Mouse (Mus musculus) c-Kit-negative CD71-positive TER-119-positive erythroid progenitor cells, embryonic 14.5 days (primary cell): ENCODE results near the gene Nek7.

Experiments
- DNase-seq: peaks from one replicate; pipeline ENCODE4 v3.0.0-alpha.2; 2013; ENCODE audit warnings: low read depth, low spot score

Nek7 gene

GRCm38 (mm10) chr1:138510566-138510965 lies 109.4 kb downstream of the Nek7 start:
- no peak for DNase-seq

GRCm38 (mm10) chr1:138507446-138508043 lies 112.4 kb downstream of the Nek7 start:
- DNase-seq = no peak

DNA sequence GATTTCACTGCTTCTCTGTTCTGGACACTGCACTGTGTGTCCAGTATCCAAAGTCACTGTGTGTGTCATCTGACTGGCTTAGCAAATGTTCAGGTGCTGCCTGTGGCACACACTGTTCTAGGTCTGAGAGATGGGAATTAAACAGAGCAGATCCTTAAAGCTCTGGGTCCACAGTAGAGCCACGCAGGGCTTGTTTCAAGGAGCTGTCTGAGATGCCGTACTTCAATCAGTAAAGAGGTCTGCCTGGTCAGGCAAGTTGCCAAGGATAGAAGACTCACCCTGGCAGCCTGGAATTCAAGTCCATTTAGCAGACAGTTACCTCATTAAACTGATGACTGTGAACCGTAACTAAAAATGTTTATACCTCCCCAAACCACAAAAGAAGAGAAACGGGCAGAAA lies 112.9 kb downstream of the Nek7 start:
- no peak for DNase-seq

DNA sequence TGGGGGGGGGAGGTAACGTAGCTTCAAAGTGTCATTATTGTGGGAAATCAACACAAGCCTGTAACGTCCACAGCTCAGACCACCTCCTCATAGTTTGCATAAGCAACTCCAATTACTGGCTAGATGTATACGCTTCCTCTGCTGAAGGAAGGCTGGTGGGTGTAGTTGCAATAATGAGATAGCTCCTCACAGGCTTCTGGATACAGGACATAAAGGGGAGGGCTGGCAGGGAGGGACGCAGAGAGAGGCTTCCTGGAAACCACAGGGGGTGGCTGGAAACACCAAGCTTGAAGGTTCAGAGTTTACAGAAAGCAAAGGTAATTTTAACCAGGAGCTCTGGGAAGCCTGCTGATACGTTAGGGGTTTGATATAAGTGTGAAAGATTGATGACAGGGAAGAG lies 115.7 kb downstream of the Nek7 start:
- no peak for DNase-seq

DNA sequence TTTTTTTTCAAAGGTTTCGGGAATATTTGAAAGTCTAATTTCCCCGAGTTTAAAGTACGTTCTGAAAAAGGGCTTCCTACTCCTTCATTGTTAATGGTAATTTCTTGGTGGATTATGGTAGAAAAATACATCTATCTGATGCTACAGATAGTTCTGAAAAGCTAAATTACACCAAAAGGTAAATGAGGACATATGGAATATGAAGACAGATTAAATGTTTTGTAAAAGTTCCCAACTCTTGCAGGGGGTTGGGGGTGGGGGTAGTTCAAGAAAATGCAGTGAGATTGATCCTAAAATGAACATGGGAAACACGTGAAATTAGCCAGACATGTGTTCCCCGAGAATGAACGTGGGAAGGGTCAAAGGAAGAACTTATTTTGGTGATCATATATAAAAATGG lies 119.2 kb downstream of the Nek7 start:
- DNase-seq = no peak

DNA sequence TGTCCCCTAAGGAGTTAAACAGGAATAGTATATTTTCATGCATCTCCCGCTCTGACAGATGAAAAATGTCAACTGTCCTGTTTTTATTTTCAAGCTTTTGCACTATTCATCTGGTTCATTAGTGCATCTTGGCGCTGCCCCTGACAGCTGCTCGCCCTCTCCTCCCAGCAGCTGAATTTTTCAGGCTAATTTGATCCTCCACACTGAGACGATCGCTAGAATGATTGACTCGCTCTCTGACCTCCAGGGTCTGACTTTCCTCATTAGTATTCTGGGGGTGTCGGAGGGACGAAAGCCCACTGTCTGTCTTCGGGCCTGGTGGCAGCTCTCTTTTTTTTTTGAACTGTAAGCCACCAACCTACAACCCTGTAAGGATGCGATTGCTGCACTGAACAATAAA lies 119.8 kb downstream of the Nek7 start:
- no peak for DNase-seq

GRCm38 (mm10) chr1:138499461-138499860 lies 120.5 kb downstream of the Nek7 start:
- no peak for DNase-seq

- no peak for DNase-seq
These were observed 128.4 kb downstream of the Nek7 start for GRCm38 (mm10) chr1:138491382-138492097.

- no peak for DNase-seq
These were observed 132.4 kb downstream of the Nek7 start for GRCm38 (mm10) chr1:138487569-138487968.

- no peak for DNase-seq
These were observed 139.2 kb downstream of the Nek7 start for GRCm38 (mm10) chr1:138480694-138481093.

DNA sequence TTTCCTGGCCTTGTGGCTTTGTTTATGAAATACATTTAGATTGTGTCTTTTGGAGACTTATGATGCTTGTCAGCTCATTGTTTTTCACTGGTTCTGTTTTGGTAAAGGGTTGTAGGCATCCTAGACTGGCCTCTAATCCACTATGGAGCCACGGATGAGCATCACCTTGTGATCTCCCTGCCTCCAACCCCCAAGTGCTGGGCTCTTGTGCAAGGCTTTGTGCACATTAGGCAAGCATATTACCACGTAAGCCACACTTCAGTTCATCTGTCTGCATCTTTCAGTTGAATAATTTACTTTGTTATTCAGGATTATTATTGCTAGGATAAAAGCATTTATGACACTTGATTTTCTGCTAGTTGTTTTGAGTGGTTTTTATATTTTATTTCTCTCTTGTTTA lies 154.6 kb downstream of the Nek7 start:
- no peak for DNase-seq

GRCm38 (mm10) chr1:138461425-138461824 lies 158.5 kb downstream of the Nek7 start:
- no peak for DNase-seq

DNA sequence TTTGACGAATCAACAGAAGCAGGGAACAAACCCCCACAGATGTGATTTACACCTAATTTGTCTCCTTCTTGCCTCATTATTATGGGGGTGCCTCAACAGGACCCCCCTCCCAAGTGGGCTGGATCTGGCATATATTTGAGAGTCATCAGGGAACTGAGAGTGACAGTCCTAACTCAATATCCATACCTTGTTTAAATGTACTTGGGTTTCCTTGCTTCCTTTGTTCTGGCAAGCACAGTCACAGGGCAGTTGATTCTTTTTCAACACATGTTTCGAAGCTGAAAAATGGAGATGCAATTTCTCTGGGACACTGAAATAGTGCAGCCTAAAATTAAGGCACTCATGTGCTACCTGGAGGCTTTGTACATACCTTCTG lies 170.5 kb downstream of the Nek7 start:
- no peak for DNase-seq

DNA sequence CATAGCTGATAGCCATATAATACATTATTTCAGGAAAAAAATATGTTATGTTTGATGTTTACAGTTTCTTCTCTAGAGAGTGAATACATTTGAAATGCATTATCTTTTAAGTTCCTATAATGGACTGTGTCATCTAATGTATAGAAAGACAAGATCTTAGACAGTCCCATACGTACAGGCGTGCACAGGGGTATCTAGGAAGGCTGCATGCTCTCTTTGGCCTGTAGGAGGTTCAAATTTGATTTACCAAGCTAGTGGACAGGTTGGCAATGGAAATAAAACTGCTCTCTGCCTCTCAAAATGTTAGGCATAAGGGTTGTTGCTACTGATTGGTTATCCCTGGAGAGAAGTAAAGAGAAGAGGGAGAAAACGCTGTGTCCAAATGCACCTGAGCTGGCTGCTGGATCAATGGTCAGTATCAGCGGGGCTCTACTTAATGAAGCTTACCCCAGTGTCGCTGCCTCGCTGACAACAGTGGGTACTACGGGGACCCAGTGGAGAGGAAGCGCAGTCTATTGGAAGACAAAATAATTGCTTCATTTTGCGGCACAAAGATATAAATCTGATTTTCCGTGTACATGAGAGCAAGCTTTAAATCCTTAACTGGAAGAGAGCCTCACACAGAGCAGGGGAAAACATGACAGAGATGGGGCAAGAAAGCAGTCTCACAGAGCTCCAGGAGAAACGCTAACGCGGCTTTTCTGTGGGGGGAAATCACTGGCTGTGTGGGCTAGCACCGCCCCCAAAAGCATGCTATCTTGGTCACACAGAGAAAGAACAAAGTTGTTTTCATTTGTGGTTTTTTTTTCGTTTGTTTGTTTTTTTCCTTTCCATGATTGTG lies 171.1 kb downstream of the Nek7 start:
- no peak for DNase-seq

- DNase-seq = no peak
These were observed 173.1 kb downstream of the Nek7 start for GRCm38 (mm10) chr1:138446846-138447245.
